Mouse (Mus musculus): ENCODE measurements around the gene Iqce.

GRCm38 (mm10) chr5:140646171-140646570, 56.0 kb downstream of the Iqce start:
- TF ChIP-seq CTCF (IDR thresholded peaks at IDR 0.05; ENCODE audit: low read depth) (no peak), EP300 (IDR thresholded peaks at IDR 0.05; ENCODE audit: low read depth) (no peak)

All from liver, postnatal 0 days (tissue).